Mouse (Mus musculus) spleen, adult 18-20 months (tissue): ENCODE data around the gene Ryr1.

Experiments
- DNase-seq, 2 experiments: peaks; one replicate each; pipeline ENCODE4 v3.0.0; 2022; ENCODE audit warnings: mixed read lengths in 2 of 2

The Ryr1 gene

DNA sequence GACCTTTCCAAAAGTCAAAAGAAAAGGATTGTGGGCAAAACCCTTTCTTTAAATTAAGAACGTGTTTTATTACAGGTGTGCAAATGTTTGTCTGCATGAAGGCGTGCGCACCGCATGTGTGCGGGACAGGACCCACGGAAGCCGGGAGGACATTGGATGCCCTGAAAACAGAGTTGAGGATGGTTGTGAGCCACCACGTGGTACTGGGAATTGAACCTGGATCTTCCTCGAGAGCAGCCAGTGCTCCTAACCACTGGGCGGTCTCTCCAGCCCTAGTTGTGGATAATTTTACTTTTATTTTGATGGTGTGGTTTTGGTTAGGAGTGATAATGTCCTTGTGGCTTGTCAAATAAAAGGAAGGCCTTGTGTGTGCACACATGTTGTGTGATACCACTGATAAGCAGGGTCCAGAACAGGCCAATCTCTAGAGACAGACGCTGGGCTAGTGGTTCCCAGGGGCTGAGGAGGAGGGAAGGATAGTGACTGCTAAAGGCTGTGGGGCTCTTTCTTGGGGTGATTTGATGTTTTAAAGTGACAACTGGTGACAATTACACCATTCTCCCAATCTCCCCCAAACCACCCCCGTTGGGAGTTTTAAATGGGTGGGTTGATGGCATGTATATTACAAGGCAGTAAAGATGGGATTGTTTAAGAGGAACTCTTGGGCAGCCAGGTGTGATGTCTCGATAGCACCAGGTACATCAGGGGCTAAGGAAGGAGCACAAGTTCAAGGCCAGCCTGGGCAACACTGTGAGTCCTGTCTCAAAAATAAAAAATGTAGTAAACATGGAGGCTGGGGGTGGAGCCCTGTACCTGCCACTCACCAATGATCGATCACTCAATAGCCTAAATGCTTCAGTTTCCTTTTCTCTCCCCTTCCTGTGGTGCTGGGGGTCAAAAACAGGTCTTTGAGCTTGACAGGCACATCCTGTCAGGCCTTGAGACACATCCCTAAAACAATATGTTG is 95.0 kb downstream of the Ryr1 start:
- DNase-seq = no peak

DNA sequence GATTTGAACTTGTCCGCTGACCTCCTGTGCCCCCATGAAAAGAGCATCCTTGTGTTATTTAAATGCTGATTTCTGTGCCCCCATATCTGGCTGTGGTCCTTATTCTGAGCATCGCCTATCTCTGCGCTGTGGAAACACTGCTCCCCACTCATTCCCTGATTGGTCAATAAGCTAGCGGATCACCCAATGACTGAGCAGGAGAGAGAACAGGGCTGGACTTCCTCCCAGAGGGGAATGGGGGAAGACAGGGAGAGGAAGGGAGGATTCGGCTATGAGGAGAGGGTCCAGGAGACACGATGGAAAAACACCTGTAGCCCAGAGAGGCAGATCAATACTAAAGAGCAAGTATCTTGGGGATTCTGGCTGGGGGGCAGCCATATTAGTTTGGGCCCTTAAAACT is 96.2 kb downstream of the Ryr1 start:
- DNase-seq = no peak

DNA sequence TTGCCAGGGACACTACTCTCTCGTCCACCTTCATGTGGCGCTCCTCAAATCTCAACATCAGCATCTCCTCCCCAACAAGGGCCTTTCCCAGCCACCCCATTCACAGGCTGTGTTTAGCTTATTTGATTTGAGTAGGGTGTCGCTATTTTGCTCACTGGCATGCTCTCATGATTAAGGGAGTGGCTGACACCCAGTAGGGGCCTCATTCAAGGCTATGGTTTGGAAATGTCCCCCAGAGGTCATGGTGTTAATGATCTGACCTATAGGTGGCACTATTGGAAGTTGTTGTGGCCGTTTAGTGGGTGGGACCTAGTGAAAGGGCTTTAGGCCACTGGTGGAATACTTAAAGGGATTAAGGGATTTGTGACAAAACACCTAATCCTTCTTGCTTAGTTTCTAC is 98.2 kb downstream of the Ryr1 start:
- DNase-seq = no peak

- no peak for DNase-seq
Observed at GRCm38 (mm10) chr7:29026195-29026594, 98.8 kb downstream of the Ryr1 start.

- DNase-seq = no peak
Observed at GRCm38 (mm10) chr7:29025566-29025965, 99.4 kb downstream of the Ryr1 start.

GRCm38 (mm10) chr7:29023514-29023913 is 101.5 kb downstream of the Ryr1 start:
- DNase-seq = no peak

GRCm38 (mm10) chr7:29022479-29022878 is 102.5 kb downstream of the Ryr1 start:
- DNase-seq = no peak

- DNase-seq = peak in 1 of 2 experiments; percentile 21
Observed at GRCm38 (mm10) chr7:29019447-29020220, 105.3 kb downstream of the Ryr1 start.

- no peak for DNase-seq
Observed at GRCm38 (mm10) chr7:29017222-29017621, 107.8 kb downstream of the Ryr1 start.

DNA sequence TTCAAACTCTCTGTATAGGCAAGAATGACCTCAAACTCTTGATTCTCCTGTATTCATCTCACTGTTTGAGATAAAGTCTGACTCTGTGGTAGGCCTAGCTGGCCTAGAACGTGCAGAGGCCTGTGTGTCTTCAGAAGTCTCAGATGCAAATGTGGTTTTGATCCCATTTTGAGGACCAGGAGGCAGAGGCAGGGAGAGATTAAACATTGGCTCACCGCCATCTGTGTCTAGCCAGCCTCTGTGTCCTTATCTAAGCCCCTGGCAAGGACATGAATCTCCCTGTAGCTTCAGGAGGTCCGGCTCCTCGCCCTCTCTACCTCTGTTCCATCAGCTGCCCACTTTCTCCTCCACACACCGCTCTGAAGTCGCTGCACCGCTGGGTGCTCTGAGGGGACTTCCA is 108.5 kb downstream of the Ryr1 start:
- DNase-seq = no peak

DNA sequence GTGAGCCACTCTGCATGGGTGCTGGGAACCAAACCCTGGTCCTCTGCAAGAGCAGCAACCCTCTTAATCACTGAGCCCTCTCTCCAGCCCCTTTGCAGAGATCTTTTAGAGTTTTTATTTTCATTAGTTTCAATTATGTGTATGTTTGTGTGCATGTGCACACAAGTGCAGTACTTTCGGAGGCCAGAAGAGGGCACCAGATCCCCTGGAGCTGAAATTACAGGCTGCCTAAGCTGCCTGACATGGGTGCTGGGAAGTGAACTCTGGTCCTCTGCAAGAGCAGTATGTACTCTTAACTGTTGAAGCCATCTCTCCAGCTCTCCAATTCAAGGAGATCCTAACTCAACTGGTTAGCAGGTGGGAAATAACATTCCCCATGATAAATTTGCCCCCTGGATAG is 110.0 kb downstream of the Ryr1 start:
- DNase-seq = no peak

DNA sequence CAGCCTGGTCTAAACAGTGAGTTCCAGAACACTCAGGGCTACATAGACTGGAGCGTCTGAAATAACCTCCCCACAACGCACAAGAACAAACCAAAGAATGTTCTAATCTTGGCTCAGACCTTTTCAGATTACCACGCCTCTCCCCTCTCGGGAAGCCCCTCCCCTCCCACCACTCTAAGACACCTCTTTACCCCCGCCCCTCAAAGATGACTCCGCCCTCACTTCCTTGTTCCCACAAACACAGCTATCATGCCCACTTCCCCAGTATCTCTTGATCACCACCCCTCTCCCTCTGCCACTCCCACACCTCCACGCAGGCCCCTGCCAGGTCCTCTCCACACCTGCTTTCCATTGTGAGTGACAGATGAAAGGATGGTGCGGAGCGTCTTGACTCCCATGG is 116.3 kb downstream of the Ryr1 start:
- peak; percentile 58 to 64 for DNase-seq

DNA sequence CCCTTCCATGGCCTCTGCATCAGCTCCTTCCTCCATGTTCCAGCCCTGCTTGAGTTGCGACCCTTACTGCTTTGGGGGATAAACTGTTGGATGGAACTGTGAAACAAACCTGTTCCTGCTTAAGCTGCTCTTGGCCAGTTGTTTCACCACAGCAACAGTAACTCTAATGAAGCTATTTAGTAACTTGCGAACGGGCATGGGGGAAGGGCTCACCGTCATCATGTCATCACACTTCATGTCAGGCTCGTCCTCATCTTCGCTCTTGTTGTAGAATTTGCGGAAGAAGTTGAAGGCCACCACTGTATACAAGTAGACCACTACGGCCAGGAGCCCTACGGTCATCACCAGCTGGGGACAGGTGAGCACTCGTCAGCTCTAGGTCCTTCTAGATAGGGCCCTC is 116.8 kb downstream of the Ryr1 start:
- DNase-seq = no peak

GRCm38 (mm10) chr7:29007224-29008101 is 117.5 kb downstream of the Ryr1 start:
- DNase-seq = no peak

DNA sequence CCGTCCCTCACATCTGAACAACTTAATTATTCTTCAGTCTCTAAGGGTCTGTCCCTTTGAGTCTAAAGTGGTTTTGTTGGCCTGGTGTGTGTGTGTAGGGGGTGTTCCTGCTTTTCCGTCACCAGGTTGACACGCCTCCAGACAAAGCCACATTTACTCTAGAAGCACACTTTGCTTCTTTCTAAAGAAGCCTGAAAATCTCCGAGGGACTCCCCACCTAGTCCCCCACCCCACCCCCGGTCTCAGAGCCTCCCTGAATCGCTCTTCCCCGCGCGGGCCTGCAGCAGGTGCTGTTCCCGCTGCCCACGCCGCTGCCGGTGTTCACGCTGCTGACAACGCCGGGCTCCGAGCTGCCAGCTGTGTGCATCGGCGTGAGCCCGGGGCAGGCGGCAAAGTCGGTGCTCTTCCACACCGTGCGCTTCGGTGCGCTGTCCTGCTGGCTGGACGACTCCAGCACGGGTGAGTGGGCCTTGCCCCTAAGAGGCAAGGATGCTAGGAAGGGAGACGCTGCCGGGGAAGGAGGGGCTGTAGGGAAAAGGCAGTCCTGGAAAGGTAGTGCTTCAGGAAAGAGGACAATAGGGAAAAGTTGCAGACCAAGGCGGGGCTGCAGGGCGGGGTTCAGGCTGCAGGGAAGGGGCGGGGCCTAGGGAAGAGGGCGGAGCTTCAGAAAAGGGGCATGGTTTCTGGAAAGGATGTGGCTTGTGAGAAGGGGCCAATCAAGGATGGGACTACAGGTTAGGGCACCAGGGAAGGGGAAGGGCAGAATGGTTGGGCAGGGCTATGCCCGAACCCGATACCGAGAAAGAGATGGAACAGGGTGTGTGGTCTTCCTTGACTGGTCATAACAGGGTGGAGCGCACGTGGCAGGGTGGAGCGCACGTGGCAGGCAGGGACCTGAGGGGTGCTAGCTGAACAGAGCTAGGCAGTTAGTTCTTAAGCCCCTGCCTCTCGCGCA is 124.1 kb downstream of the Ryr1 start:
- peak; percentile 86 to 92 for DNase-seq

- no peak for DNase-seq
Observed at GRCm38 (mm10) chr7:28993402-28993801, 131.6 kb downstream of the Ryr1 start.

DNA sequence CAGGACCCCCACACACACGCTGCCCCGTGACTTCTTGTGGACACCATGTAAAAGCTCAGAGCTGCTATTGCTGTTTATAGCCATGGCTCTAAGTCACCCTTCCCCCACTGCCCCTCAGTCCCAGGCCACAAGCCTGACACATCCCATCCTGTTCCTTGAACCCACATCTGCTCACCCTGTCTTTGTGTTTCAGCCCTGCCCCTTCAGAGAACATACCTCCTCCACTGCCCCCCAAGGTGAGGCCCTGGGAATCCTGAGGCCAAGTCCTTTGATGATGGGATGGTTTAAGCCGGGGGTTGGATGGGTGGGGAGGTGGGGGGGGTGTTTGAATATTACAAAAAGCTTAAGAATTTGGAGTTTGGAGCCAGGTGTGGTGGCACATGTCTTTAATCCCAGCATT is 132.0 kb downstream of the Ryr1 start:
- DNase-seq = no peak

DNA sequence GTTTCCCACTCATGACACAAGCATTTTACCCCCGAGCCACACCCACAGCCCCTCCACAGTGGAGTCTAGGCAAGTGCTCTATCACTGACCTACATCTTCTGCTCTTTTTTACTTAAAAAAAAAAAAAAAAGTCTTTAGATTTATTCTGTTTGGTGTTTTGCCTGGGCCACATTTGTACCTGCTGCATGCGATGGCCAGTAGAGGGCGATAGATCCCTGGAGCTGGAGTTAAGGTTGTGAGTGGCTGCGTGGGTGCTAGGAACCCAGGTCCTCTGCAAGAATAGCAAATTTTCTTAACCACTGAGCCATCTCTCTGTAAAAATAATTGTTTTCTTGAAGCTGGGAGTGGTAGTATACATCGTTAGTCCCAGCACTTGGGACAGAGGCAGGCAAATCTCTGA is 133.4 kb downstream of the Ryr1 start:
- no peak for DNase-seq

- DNase-seq = no peak
Observed at GRCm38 (mm10) chr7:28990766-28991273, 134.2 kb downstream of the Ryr1 start.

- no peak for DNase-seq
Observed at GRCm38 (mm10) chr7:28985207-28985606, 139.8 kb downstream of the Ryr1 start.

DNA sequence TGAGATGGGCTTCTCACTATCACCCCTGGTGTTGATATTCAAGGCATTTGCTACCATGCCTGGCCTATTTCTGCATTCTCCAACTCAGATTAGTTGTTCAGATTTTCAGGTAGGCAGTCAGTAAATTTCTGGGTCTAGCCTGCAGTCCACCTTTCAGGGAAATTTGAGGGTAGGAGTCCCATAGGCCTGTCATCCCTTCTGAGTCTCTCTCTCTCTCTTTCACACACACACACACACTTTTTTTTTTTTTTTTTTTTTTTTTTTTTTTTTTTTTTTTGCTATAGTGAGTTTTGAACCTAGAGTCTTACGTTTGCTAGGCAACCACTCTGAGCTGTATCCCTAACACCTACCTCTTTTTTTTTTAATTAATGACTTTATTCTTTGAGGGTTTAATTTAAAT is 140.5 kb downstream of the Ryr1 start:
- DNase-seq = no peak
